In the genomic region with DNA sequence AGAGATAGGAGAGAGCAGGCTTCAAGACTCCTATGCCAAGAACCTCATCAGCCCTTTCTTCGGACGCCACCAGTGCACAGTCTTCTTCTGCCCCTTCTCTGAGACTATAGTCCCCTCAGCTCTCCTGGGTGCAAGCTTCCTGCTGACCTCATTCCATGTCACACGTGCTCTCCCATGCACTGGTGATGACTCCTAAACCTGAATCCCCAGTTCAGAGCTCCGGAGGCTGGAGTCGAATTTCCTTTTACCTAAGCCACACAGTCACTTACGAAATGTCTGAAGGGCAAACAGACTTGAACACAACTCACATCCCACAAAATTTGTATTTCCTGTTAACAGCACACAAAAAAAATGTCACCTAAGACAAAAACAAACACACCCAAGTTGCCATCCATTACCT, we compare ENCODE assay signal across 13 mouse cellular contexts.
"Had no signal": no experiment of that assay in that cellular context is flagged by ENCODE, and none has a peak within 500 bp of the region (broad histone marks: within the 10 kb centered on the region; RNA-seq: fewer than 3 reads in every experiment).

No protein-coding gene starts in this region.

- H3K27ac ChIP-seq: kidney, embryonic 15.5 days; limb, embryonic 15.5 days; liver, embryonic 15.5 days; midbrain, embryonic 10.5 days; neural tube, embryonic 15.5 days; stomach, postnatal 0 days had no signal

- H3K36me3 ChIP-seq: limb, embryonic 15.5 days; neural tube, embryonic 15.5 days had no signal

- H3K27me3 ChIP-seq: kidney, embryonic 15.5 days; limb, embryonic 15.5 days; liver, embryonic 15.5 days; neural tube, embryonic 15.5 days had no signal

- H3K4me3 ChIP-seq: kidney, embryonic 15.5 days; limb, embryonic 15.5 days; liver, embryonic 15.5 days; midbrain, embryonic 10.5 days; myocyte; neural tube, embryonic 15.5 days had no signal

- DNase-seq: kidney, adult 2 months; kidney, postnatal 14 days; layer of hippocampus, adult 9-11 months; layer of hippocampus, postnatal 36 days; midbrain, embryonic 14.5 days; thymus, postnatal 4 days had no signal

- H3K9ac ChIP-seq: kidney, embryonic 15.5 days; limb, embryonic 15.5 days; liver, embryonic 15.5 days; neural tube, embryonic 15.5 days had no signal
